Mouse (Mus musculus) midbrain, embryonic 14.5 days (tissue): ENCODE data around the gene G6pdx. TPM values are rescaled to one million over a fixed set of nuclear protein-coding genes. Genes with fewer than 3 reads are reported as not detected.

Source experiments
- ATAC-seq: fragments of 200-750 bp; cut with Nextera tagmentation; 2 replicates; pipeline ENCODE4 v1.8.0; 2017; ENCODE audit warnings: moderate number of reproducible peaks, moderate library complexity; ENCODE audit not compliant: low FRiP score, low TSS enrichment
- DNase-seq: peaks from one replicate; pipeline ENCODE4 v3.0.0-alpha.2; 2015
- H3K27ac ChIP-seq: fragments of 300-500 bp; sonication (generic); replicated peaks from 2 replicates; pipeline ENCODE4 v1.5.1; 2014; ENCODE audit warnings: mild to moderate bottlenecking, low read depth, low read length, moderate library complexity
- H3K27me3 ChIP-seq: fragments of 300-500 bp; sonication (generic); 2 replicates; pipeline ENCODE4 v1.6.1; 2014; ENCODE audit warnings: low read length, control low read depth, mixed read lengths; ENCODE audit not compliant: control insufficient read depth, insufficient read depth
- H3K36me3 ChIP-seq: fragments of 300-500 bp; sonication (generic); 2 replicates; pipeline ENCODE4 v1.6.1; 2014; ENCODE audit warnings: low read length, control low read depth; ENCODE audit not compliant: control insufficient read depth, insufficient read depth
- H3K4me1 ChIP-seq: fragments of 300-500 bp; sonication (generic); 2 replicates; pipeline ENCODE4 v1.6.1; 2014; ENCODE audit warnings: mild to moderate bottlenecking, antibody characterized with exemption, low read length, control low read depth; ENCODE audit not compliant: control insufficient read depth, insufficient read depth
- H3K4me2 ChIP-seq: fragments of 300-500 bp; sonication (generic); 2 replicates; pipeline ENCODE4 v1.6.1; 2014; ENCODE audit warnings: mild to moderate bottlenecking, low read length, moderate library complexity
- H3K4me3 ChIP-seq: fragments of 300-500 bp; sonication (generic); replicated peaks from 2 replicates; pipeline ENCODE4 v1.5.1; 2014; ENCODE audit warnings: low read depth, low read length
- H3K9ac ChIP-seq: fragments of 300-500 bp; sonication (generic); replicated peaks from 2 replicates; pipeline ENCODE4 v1.6.1; 2014; ENCODE audit warnings: mild to moderate bottlenecking, low read length, moderate library complexity
- H3K9me3 ChIP-seq: fragments of 300-500 bp; sonication (generic); 2 replicates; pipeline ENCODE4 v1.6.1; 2016; ENCODE audit warnings: low read length, control low read depth, mixed read lengths; ENCODE audit not compliant: control insufficient read depth
- WGBS: fragments of 180-500 bp; shearing (Covaris S2); extraction: QIAGEN DNeasy Blood & Tissue Kit; methylation state at CpG from one replicate; pipeline ENCODE4 v1.1.7; 2014; 5-methylcytosine and 5-hydroxymethylcytosine counted together
- polyA plus RNA-seq: library from polyadenylated mRNA; unstranded; fragments of >200 nt; fragmentation: Nextera tagmentation; extraction: Ambion mirVana; gene quantifications from 2 replicates; pipeline ENCODE4 v1.2.1, GENCODE M21; 2014

The G6pdx gene
- polyA plus RNA-seq = 55.6 and 59.5 TPM in 2 replicates

- Histone ChIP-seq H3K36me3 (no peaks in the 10 kb centered on the region), H3K4me3 (peak within 1 kb of the TSS; percentile 49), H3K4me2 (peak within 1 kb of the TSS; percentile 61), H3K4me1 (no peaks in the 10 kb centered on the region), H3K9ac (peak within 1 kb of the TSS; percentile 45), H3K27ac (peak within 1 kb of the TSS; percentile 81), H3K27me3 (no peaks in the 10 kb centered on the region), H3K9me3 (no peaks in the 10 kb centered on the region)
- ATAC-seq (peak; percentile 83), DNase-seq (peak; percentile 91)
- WGBS = 26% methylated on average over 25 of the region's 25 CpGs
Observed at GRCm38 (mm10) chrX:74428826-74429276, at the start of gene G6pdx. G6pdx (minus strand) TSS chrX:74429194.

- Histone ChIP-seq H3K4me1 (no peaks in the 10 kb centered on the region), H3K9ac (no peak overlapping the region), H3K27ac (no peak overlapping the region), H3K4me3 (no peak overlapping the region), H3K9me3 (no peaks in the 10 kb centered on the region), H3K4me2 (no peak overlapping the region), H3K36me3 (0 out of 2 replicates have a peak, but pooled peaks cover 3% of the 10 kb centered on the region), H3K27me3 (no peaks in the 10 kb centered on the region)
- DNase-seq = peak; percentile 73
- no peak for ATAC-seq
- 10% methylated on average over 4 of the region's 4 CpGs for WGBS
Observed at GRCm38 (mm10) chrX:74452773-74453172, 23.8 kb upstream of the G6pdx start.

- DNase-seq = no peak
- no peak overlapping the region for H3K27ac ChIP-seq
- ATAC-seq = no peak
- no peak overlapping the region for H3K4me2 ChIP-seq
- H3K27me3 ChIP-seq = no peaks in the 10 kb centered on the region
- no peak overlapping the region for H3K4me3 ChIP-seq
- H3K4me1 ChIP-seq = no peaks in the 10 kb centered on the region
- H3K9ac ChIP-seq = no peak overlapping the region
- H3K9me3 ChIP-seq = no peaks in the 10 kb centered on the region
- 0 out of 2 replicates have a peak, but pooled peaks cover 5% of the 10 kb centered on the region for H3K36me3 ChIP-seq
- WGBS = 81% methylated on average over 4 of the region's 4 CpGs
Observed at GRCm38 (mm10) chrX:74451157-74451912, 22.3 kb upstream of the G6pdx start.

- H3K4me2 ChIP-seq = peak overlapping the region; percentile 61
- no peaks in the 10 kb centered on the region for H3K9me3 ChIP-seq
- peak; percentile 63 for ATAC-seq
- peaks cover 2% of the 10 kb centered on the region; the same call in 1 of the 2 replicates for H3K36me3 ChIP-seq
- H3K4me1 ChIP-seq = no peaks in the 10 kb centered on the region
- H3K9ac ChIP-seq = peak overlapping the region; percentile 45
- peak overlapping the region; percentile 49 for H3K4me3 ChIP-seq
- peak; percentile 87 for DNase-seq
- no peaks in the 10 kb centered on the region for H3K27me3 ChIP-seq
- H3K27ac ChIP-seq = peak overlapping the region; percentile 81
- 24% methylated on average over 22 of the region's 22 CpGs for WGBS
Observed at GRCm38 (mm10) chrX:74429290-74429821, 362 bp upstream of the G6pdx start.

- no peaks in the 10 kb centered on the region for H3K4me1 ChIP-seq
- peak; percentile 67 for DNase-seq
- peak overlapping the region; percentile 61 for H3K4me2 ChIP-seq
- H3K4me3 ChIP-seq = peak overlapping the region; percentile 49
- no peaks in the 10 kb centered on the region for H3K9me3 ChIP-seq
- no peaks in the 10 kb centered on the region for H3K36me3 ChIP-seq
- H3K27me3 ChIP-seq = no peaks in the 10 kb centered on the region
- H3K27ac ChIP-seq = peak overlapping the region; percentile 81; the same call in 1 of the 2 replicates
- ATAC-seq = peak; percentile 48
- 37% methylated on average over 35 of the region's 35 CpGs for WGBS
- H3K9ac ChIP-seq = peak overlapping the region; percentile 44
Observed at GRCm38 (mm10) chrX:74428146-74428825, 708 bp downstream of the G6pdx start.

- 82% methylated on average over 3 of the region's 3 CpGs for WGBS
Observed at GRCm38 (mm10) chrX:74427116-74427515, 1.9 kb downstream of the G6pdx start.

GRCm38 (mm10) chrX:74426256-74426655, 2.7 kb downstream of the G6pdx start:
- ATAC-seq = no peak
- Histone ChIP-seq H3K9ac (no peak overlapping the region), H3K4me2 (no peak overlapping the region), H3K4me1 (no peaks in the 10 kb centered on the region), H3K36me3 (no peaks in the 10 kb centered on the region), H3K9me3 (no peaks in the 10 kb centered on the region), H3K4me3 (no peak overlapping the region), H3K27ac (no peak overlapping the region), H3K27me3 (no peaks in the 10 kb centered on the region)
- 76% methylated on average over 1 of the region's 1 CpGs for WGBS
- DNase-seq = no peak

More at GRCm38 (mm10) chrX:74427116-74427515, 1.9 kb downstream of the G6pdx start:
- no peaks in the 10 kb centered on the region for H3K27me3 ChIP-seq
- no peak overlapping the region for H3K27ac ChIP-seq
- H3K4me1 ChIP-seq = no peaks in the 10 kb centered on the region
- H3K4me3 ChIP-seq = no peak overlapping the region
- no peaks in the 10 kb centered on the region for H3K36me3 ChIP-seq
- no peak overlapping the region for H3K4me2 ChIP-seq
- H3K9me3 ChIP-seq = no peaks in the 10 kb centered on the region
- DNase-seq (no peak), ATAC-seq (no peak)
- no peak overlapping the region for H3K9ac ChIP-seq

GRCm38 (mm10) chrX:74425195-74425594, 3.8 kb downstream of the G6pdx start:
- 88% methylated on average over 4 of the region's 4 CpGs for WGBS

More at GRCm38 (mm10) chrX:74425195-74425594, 3.8 kb downstream of the G6pdx start:
- H3K9me3 ChIP-seq = no peaks in the 10 kb centered on the region
- DNase-seq (no peak), ATAC-seq (no peak)
- H3K4me2 ChIP-seq = no peak overlapping the region
- no peaks in the 10 kb centered on the region for H3K4me1 ChIP-seq
- no peak overlapping the region for H3K9ac ChIP-seq
- H3K27me3 ChIP-seq = no peaks in the 10 kb centered on the region
- no peaks in the 10 kb centered on the region for H3K36me3 ChIP-seq
- H3K27ac ChIP-seq = no peak overlapping the region
- H3K4me3 ChIP-seq = no peak overlapping the region
